Mouse (Mus musculus) gonadal fat pad, adult 2 months (tissue): ENCODE data around the gene Nkpd1. TPM values are rescaled to one million over a fixed set of nuclear protein-coding genes. Genes with fewer than 3 reads are reported as not detected.

Source experiments
- DNase-seq: peaks from one replicate; pipeline ENCODE4 v3.0.0-alpha.2; 2012; ENCODE audit warnings: low read depth
- polyA plus RNA-seq: library from polyadenylated mRNA; depleted of rRNA; stranded (reverse); fragments of >200 nt; gene quantifications from 2 replicates; pipeline ENCODE4 v1.2.3, GENCODE M21; 2012; rRNA removed

The Nkpd1 gene
- polyA plus RNA-seq, result 0.35 and 0.56 TPM in 2 replicates

GRCm38 (mm10) chr7:19517652-19518365, at the start of gene Nkpd1:
Gene Nkpd1, plus strand, starts transcription at chr7:19517838.
- DNase-seq, result no peak

DNA sequence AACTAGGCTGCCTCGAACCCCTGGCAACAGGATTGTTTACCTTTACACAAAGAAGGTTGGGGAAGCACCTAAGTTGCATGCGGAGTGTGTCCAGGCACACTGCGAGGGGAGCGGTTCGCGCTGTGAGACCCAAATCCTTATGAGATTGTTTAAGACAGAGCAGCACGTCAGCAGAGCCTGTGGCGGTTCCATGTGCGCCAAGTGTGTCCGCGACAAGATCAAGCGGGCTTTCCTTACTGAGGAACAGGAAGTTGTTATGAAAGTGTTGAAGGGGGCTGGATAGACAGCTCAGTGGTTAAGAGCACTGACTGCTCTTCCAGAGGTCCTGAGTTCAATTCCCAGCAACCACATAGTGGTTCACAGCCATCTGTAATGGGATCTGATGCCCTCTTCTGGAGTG, 49.4 kb upstream of the Nkpd1 start:
- DNase-seq, result no peak

DNA sequence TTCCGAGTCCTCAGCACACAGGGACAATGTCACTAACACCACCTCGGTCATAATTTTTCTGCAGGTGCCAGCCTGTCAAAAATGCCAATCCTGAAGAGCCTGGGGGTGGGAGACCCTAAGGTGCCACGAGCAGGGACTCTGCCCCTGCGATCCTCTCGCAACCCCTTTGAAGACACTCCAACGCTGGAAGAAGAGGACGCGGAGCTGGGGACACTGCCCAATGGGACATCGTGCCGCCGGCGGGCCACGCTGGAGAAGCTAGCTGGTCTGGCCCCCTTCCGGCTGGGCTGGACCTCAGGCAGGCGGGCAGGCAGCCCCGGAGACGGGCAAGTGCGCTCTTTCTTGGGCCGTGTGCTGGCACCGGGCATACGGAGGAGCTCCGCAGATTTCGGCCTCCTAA, 48.2 kb upstream of the Nkpd1 start:
- no peak for DNase-seq

GRCm38 (mm10) chr7:19470308-19470707, 47.3 kb upstream of the Nkpd1 start:
- DNase-seq, result no peak

- no peak for DNase-seq
These were observed 45.2 kb upstream of the Nkpd1 start for GRCm38 (mm10) chr7:19472403-19472802.

GRCm38 (mm10) chr7:19473875-19474443, 43.7 kb upstream of the Nkpd1 start:
- DNase-seq, result no peak

DNA sequence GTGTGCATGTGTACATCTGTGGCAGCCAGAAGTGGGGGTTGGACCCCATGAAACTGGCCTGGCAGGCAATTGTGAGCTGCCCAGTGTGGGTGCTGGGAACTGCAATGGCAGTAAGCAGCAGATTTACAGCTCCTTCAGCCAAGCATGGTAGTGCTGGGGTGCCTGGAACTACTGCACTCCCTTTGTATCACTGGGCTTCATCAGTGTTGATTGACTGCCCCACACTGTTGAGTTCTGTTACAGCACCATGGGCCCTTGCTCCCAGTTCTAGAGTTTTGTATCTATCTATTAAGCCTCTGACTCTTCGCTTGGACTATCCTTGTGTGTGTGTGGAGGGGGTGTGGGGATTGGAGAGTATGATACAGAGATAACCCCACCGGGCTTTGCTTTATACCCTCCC, 40.6 kb upstream of the Nkpd1 start:
- DNase-seq, result no peak

DNA sequence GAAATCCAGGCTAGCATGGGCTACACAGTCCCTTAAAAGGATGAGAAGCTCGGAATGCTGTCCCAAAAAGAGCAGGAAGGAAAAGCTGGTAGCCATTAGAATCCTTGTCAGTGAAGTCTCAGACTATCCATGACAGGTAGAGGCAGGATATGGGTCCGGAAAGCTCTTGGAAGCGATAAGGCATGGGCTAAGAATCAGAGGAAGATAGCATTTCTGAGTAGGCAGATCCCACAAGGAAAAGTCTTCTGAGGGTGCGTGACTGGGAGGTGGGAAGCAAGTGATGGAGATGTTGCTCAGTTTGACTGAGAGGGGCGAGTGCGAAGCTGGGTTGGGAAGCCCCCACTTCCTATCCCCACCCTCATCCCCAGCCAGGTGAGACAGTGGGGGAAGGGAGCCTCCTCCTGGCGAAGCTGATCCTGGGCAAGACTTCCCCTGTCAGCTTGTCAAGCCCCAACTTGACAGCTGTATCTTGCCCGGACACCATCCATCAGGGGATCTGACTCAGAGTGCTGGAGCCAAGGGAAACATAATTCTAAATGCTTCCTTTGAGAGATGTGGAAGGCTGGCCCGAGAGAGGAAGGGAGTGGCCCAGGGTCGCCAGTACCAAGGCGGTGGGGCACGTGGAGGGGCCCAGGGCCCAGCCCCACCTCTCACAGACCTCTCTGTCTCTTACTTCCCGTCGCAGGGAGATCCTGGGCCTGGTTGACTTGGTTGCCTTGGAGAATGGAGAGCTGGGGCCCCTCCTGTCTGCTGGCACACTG, 39.8 kb upstream of the Nkpd1 start:
- DNase-seq, result no peak

GRCm38 (mm10) chr7:19483281-19483680, 34.4 kb upstream of the Nkpd1 start:
- DNase-seq, result no peak

DNA sequence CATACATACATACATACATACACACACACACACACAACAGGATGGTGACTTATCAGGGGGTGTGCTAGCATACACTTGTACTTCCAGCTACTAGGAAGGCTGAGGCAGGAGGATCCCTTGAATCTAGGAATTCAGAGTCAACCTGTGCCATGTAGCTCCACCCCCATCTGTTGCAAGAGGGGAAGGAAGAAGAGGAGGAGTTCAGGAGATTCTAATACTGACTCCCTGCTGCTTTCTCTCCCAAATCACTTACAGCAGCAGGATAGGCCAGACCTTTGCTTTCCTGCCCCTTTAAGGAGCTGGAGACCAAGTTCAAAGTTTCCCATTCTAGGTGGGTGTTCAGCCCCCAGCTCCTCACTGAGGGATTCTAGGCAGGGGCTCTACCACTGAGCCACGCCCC, 32.1 kb upstream of the Nkpd1 start:
- no peak for DNase-seq

- DNase-seq, result no peak
These were observed 31.1 kb upstream of the Nkpd1 start for GRCm38 (mm10) chr7:19486549-19486948.

DNA sequence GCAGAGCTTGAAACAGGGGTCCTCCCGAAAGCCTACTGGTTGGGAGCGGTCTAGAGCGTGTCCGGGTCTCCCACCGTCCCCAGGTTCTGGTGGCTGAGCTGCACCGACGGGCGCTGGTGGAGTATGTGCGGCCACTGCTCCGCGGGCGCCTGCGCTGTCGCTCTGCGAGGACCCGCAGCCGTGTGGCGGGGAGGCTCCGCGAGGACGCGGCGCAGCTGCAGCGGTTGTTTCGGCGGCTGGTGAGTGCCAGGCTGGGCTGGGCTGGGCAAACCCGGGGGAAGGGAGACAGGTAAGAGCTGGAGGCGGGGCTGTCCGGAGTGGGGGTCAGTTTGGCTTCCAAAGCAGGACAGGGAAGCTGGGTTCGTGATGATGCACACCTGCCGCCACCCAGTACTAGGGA, 28.1 kb upstream of the Nkpd1 start:
- DNase-seq, result no peak

DNA sequence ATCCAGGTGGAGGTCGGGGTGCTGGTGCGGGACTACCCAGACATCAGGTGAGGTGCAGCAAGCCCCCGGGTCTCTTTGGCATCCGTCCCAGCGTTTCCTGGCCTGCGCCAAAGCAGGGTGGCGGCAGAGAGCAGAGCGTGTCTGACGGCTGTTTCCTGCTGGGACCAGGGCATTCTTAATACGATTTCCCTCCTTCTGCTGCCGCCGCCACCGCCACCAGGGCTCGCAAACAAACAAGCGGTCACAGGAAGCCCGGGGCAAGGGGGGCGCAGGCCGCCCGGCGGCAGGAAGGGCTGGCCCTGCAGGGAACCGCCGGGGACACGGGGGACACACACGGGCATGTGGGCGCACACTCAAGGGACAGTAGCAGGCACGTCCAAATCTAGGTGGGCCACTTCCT, 25.9 kb upstream of the Nkpd1 start:
- no peak for DNase-seq

DNA sequence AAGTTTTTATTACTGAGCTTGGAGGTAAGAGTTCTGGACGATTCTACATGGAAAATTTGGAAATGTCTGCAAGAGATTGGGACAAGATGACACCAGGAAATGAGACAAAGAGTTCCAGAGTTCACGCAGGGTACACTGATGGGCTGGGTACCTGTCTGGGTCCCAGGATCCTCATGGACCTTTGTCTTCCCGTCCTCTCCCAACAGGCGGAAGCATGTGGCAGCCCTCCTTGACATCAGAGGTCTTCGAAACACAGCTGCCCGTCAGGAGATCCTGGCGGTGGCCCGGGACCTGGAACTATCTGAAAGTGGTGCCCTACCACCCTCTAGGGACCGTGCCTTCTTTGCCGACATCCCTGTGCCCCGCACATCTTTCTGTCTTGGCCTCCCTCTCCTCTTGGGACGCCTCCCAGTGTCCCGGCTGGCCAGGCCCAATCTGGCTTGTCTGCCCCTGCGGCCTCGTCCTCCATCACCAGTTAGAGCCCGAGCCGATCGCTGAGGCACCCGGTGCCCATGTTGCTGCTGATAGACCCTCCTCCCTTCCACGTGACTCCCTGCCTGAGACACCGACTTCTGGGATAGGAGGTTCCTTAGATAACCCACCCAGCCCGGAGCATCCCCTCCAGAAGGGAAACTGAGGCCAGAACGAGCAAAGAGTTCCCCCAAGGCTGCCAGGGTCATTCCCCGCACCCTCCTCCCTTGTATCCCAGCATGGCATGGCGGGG, 22.7 kb upstream of the Nkpd1 start:
- no peak for DNase-seq

GRCm38 (mm10) chr7:19495521-19496213, 22.0 kb upstream of the Nkpd1 start:
- DNase-seq, result no peak

GRCm38 (mm10) chr7:19496214-19496555, 21.5 kb upstream of the Nkpd1 start:
- no peak for DNase-seq

- DNase-seq, result no peak
These were observed 19.3 kb upstream of the Nkpd1 start for GRCm38 (mm10) chr7:19498326-19498725.

DNA sequence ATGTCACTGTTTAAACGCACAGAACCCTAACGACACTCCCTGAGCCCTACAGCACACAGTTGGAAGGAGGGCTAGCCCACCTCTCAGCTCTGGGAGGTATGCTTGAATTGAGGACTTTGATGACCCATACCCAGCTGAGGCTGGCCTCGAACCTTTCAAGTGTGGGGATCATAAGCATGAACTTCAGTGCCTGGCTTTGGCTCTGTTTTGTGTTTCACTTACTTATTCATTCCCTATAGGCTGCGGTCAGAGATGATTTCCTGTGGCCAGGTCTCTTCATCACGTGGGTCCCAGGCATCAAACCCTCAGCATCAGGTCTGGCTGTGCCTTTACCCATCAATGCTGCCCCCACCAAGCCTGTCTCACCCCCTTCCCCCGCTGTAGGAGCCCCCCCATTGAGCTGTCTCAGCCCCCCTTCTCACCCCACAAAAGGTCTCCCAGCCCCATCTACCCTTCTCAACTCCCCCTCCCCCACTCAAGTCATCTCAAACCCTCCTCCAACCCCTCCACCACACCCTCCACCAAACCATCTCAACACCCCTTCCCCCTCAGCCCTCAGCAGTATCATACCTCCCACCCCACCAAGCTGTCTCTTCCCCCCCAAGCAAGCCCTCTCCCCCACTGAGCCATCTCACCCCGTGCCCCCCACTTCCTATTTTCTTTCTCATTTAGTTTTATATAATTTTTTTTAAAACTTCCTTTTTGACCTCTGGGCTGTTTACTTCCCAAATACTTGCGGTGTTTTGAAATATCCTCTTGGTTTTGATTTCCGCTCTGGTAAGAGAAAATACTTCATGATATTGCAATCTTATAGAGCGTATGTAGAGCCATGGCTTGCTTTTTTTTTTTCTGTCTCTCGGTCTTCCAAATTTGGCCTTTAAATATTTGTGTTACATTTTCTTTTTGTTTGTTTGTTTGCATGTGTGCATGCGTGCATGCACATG, 16.9 kb upstream of the Nkpd1 start:
- DNase-seq, result no peak

GRCm38 (mm10) chr7:19501658-19502057, 16.0 kb upstream of the Nkpd1 start:
- DNase-seq, result no peak

DNA sequence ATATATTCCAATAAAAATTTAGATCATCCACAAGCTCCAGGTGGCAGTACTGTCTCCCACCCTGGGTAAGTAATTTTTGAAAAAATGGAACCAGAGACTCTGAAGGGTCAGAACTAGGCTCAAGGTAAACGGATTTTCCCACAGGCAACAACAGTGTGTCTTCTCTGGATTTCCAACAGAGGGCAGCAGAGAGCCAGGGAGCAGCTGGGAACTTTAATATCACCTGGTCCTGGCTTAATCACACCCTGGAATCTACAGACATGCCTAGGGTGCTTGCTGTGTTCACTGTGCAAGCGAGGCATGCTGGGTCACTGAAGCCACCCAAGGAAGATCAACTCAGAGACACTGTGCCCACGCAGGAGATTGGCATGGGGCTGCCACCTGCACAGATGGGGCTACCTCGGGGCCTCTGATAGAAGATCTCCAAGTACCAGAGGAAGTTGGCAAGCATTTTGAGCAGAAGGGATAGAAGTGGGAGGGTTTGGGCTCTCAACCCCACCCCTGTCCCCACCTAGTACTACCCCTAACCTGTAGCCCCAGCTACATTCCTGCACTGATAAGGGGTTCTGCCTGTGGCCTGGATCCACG, 14.1 kb upstream of the Nkpd1 start:
- DNase-seq, result no peak
